Mouse (Mus musculus) telencephalon, adult 2 months (tissue): ENCODE results near the gene Rgs5.

Experiments used
- DNase-seq: peaks from one replicate; pipeline ENCODE4 v3.0.0-alpha.2; 2011; ENCODE audit warnings: low read depth, low spot score

Gene Rgs5

DNA sequence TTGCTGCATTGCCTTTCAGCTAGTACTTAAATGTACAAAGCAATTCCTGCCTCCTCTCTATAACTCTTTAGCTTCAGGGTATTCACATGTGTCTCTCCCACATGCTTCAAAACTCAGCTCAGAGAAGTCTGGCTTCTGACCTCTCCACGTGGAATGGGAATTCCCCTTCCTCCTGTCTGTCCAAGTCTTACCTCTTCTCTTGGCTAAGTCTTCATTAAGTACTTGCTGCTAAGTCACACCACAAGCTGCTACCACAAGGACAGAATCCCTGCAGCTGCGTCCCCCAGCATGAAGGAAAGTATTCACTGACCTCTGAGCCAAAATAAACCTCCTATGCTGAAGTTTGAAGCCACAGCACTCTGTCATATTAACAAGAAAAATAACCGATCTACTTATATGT is 71.0 kb downstream of the Rgs5 start:
- no peak for DNase-seq

GRCm38 (mm10) chr1:169730599-169731100 is 75.3 kb downstream of the Rgs5 start:
- DNase-seq, result no peak

DNA sequence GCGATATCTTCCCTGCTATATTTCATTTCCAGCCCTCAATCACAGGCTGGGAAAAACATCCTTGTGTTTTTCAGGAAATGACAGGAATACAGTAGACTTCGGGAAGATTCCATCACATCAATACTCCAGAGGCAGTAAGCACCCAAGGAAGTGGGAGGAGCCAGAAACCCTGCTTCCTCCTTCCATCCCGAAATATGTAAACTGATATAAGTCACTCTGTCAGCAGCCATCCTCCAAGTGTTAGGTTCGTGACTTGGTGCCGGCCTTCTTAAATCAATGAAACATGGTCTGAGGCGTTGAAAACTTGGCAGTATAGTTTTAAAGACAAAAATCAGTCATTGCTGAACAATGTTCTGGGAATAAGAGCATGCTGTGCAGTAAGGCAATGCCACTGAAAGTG is 80.8 kb downstream of the Rgs5 start:
- no peak for DNase-seq

DNA sequence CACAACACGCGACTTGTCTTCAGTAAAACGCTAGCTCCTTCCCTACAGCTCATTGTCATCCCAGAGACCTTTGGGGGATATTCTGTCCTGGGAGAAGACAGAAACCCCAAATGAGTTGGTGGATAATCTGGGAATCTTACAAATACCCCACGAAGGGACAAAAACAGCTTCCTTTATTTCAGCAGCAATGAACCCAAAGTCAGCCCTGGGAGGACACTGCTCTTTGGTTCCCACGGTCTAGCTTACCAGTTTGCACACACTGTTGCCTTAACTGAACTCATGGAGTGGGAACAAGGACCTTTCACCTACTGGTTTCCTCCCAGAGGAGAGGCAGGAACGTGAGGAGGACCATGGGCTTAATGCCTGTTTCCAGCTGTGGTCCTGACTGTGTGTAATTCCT is 81.9 kb downstream of the Rgs5 start:
- no peak for DNase-seq

DNA sequence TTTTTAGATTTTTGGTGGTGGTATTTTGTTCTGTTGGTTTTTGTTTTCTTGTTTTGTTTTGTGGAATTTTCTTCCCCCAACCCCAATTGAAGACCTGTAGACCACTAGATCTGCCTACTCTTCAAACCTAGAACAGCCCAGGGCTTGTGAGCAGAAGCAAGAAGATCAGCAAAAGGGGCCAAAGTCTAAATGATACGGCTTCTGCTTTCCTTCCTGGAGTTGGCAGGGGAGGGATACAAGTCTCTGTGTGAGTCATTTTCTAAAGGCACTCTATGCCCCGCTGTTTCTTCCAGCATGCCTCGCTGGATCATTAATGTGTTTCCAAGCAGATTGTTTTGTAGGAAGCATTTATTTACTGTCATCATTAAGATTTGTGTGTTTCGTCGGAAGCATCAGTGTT is 85.8 kb downstream of the Rgs5 start:
- DNase-seq, result no peak
